Mouse (Mus musculus) thymus, postnatal 36 days (tissue): ENCODE results near the gene Tomm34.
A peak's percentile ranks its signal among the peaks of the same experiment; 100 is the strongest.
"Not testable (repeated sequence)": the region's sequence is repeated elsewhere in the genome, so short reads cannot be mapped to it uniquely, and the experiment has no call there.

ENCODE experiments used
- DNase-seq, 2 experiments: peaks; one replicate each; pipeline ENCODE4 v3.0.0; 2022; ENCODE audit warnings: mixed read lengths in 2 of 2

Tomm34 gene

GRCm38 (mm10) chr2:164075088-164075487, 4.1 kb upstream of the Tomm34 start:
- DNase-seq: peak; percentile 57 to 66

DNA sequence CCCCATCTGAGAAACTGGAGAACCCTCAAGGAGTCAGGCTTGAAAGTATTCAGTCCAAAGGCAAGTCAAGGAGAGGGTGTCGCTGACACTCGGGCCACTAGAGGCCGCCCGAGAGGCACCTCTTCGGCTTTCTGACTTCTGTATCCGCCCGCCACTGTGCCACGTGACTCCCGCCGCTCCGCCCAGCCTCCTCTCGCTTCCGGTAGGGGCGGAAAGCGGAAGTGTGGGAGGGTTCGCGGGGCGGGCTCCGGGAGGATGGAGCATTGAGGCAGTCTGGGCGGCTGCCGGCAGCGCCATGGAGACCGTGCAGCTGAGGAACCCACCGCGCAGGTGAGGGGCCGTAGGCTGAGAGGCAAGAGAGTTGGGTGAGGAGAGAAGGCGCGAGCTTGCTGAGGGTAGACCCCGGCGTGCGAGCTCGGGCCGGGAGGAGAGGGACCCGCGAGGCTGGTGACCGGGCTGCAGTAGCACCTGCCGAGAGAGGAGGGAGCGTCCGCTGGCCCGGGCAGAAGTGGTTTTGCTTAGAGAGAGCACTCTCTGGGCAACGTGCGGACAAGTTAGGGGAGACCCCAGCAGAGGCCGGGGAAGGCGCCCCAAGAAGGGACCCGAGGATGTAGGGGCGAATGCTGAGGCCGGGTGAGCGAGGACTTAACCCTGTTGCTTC, 3.1 kb upstream of the Tomm34 start:
- DNase-seq: peak; percentile 99

DNA sequence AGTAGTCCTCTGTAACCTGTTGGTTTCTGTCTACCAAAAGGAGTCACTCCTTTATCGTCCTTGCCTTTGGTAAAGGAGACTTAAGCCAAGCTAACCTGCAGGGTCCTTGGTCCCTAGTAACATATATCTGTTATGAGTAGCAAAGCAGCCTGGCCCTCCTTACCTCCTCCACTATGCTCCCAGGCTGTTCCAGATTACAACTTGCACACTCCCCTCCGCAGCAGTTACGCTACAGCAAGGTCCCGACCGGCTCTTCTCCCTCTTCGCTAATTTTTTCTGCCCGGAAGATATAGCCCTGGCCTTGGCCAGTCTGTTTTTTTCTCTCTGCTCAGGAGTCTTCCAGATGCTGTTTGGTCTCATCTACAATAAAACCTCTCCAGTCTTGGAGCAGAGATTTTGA, 2.2 kb upstream of the Tomm34 start:
- DNase-seq: no peak

DNA sequence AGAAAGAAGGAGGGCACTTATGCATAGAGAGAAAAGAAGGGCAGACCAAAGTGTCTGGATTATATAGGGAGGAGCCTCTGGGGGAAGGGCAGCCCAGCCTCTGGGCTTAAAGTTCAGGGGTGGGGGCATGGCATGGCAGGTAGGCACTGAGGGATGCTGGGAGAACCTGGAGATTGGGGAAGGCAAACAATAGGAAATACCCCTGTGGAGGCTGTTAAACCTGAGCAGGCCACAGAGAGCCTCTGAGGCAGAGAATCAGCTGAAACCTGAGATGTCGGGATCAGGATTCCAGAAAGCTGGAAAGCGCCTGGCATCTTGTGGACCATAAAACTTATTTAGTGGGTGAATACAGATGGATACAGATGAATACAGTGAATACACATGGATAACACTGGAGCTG, 1.1 kb upstream of the Tomm34 start:
- no peak for DNase-seq

GRCm38 (mm10) chr2:164071437-164071820, 460 bp upstream of the Tomm34 start:
- DNase-seq: not testable (repeated sequence)

DNA sequence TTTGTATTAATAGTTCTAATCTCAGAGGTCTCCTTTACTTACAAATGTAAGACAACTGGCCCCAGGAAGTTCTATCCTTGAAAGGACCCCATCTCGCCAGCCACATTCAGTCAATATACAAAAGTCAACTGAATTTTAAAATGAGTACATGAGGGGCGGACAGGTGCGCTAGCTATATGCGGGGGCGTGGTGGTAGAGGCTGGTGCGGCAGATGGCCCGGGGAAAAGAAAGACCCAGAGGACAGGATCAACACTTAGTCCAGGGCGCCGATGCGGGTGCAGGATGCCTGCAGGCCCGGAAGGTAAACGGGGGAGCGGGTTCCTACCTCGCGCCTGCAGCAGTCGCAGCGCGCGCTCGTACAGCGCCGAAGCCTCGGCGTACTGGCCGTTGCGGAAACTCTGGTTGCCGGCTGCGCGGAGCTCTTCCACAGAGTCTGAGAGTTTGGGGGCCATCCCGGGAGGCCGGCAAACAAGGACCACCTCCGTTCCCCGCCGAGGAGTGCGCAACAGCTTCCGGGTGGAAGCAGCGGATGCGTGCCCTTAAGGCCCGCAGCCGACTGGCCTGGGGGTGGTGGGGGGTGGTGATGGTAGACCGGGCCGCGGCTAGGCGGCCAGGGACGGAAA, 716 bp downstream of the Tomm34 start, which contains the start of gene Stk4:
Gene Stk4, plus strand, starts transcription at position 181 of the 623 bp plus-strand sequence.
- DNase-seq: peak; percentile 64 to 68

- no peak for DNase-seq
Observed at GRCm38 (mm10) chr2:164059634-164060235, 11.2 kb downstream of the Tomm34 start.

GRCm38 (mm10) chr2:164054671-164055070, 16.3 kb downstream of the Tomm34 start:
- peak in 1 of 2 experiments; percentile 48 for DNase-seq

- DNase-seq: peak; percentile 24 to 50
Observed at GRCm38 (mm10) chr2:164053767-164054166, 17.2 kb downstream of the Tomm34 start.

DNA sequence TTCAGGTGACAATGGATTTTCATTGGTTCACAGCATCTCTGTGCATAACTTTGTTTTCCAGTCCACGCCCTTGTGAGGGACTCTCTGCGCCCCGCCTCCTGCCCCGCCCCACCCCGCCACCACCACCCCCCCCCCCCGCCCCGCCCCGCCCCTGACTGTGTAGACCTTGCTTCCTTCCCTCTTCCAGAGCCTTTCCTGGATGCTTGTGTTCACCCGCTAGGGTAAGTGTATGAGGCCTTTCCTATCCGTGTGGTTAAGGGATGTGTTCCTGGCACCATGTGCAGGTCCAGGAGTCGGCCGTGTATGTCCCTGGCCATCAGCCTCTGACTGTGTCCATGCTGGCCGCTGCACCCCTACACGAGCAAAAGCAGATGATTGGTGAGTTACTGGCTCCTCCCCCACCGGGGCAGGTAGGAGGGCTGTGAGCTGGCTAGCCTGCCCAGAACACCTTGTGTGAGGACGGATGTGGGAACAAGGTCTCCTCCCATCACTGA, 23.7 kb downstream of the Tomm34 start:
- peak; percentile 58 to 69 for DNase-seq

DNA sequence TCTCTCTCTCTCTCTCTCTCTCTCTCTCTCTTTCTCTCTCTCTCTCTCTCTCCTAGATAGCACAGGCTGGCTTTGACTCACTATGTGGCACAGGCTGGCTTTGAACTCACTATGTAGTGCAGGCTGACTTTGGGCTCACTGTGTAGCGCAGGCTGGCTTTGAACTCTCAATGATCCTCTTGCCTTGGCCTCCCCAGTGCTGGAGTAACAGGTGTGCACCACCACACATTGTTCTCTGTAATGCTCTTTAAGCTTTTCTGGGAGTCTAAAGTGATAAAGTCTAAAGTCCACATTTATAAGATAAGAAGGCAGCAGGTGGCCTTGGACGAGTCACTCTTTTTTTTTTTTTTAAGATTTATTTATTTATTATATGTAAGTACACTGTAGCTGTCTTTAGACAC, 29.4 kb downstream of the Tomm34 start:
- no peak for DNase-seq

DNA sequence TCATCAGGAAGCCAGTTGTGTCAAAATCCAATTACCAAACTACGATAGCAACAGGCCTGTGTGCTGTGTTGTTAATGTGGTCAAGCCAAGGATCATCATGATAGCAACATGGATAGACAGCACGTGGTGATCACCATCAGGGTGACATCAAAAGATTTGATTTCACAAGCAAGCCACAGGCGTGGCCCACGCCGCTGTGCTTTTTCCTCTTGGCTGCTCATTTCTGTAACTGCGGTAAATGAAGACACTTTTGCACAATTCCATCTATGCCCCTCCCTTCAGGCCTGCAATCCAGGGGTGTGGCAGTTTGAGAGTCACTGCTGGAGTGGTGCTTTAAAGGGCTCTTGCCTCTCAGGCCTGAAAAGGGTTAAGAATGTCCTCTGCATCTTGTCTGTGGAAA, 30.0 kb downstream of the Tomm34 start:
- DNase-seq: no peak

DNA sequence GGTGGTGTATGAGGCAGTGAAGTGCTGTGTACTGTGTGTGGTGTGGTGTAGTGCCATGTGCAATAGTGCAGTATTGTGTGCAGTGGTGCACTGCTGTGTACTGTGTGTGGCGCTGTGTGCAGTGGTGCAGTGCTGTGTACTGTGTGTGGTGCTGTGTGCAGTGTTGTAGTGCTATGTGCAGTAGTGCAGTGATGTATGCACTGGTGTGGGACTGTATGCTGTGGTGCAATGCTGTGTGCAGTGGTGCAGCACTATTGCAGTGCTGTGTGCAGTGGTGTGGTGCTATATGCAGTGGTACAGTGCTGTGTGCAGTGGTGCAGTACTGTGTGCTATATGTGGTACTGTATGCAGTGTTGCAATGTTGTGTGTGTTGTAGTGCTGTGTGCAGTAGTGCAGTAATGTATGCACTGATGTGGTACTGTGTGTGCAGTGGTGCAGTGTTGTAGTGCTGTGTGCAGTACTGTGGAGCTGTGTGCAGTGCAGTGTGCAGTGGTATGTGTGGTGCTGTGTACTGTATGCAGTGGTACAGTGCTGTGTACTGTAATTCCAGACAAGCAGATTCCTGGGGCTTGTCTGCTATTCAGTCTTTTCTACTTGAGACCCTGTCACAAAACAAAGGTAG, 32.5 kb downstream of the Tomm34 start:
- no peak for DNase-seq

GRCm38 (mm10) chr2:164036520-164037019, 34.4 kb downstream of the Tomm34 start:
- DNase-seq: peak; percentile 32 to 33

- no peak for DNase-seq
Observed at GRCm38 (mm10) chr2:164032973-164033372, 38.0 kb downstream of the Tomm34 start.

DNA sequence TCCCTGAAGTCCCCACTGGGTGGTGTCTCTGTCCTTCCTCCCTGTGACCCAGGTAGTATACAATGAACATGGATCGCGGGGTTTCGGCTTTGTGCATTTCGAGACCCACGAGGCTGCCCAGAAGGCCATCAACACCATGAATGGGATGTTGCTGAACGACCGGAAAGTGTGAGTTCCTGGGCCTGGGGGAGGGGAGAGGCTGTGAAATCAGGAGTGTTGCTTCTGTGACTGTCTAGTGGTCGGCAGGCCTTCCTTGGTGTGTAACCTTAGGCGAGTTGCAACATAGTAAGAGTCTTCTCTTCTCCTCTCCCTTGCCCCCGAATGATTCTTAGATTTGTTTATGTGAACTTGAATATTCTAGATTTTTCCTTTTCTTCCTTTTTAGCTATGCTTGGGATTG, 39.8 kb downstream of the Tomm34 start:
- DNase-seq: no peak

GRCm38 (mm10) chr2:164025150-164025549, 45.8 kb downstream of the Tomm34 start, which contains the start of gene Pabpc1l:
TSS of gene Pabpc1l (plus strand) at chr2:164025450.
- no peak for DNase-seq

DNA sequence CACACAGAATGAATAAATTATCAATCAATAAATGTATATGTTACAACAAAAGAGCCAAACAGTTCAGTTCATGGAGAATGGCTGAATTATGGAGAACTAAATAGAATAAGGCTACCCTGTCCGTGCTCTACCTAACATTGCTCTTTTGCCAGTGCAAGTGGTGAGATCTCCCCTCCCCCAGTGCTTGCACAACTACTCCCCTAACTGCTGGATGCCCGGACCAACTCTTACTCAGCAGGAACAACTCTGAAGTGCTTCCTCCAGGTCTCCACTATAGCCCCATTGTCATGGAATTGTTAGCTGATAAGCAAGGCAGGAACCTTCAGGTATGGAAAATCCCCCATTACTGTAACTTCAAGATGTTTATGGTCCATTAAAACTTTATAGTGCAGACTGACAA, 48.9 kb downstream of the Tomm34 start:
- no peak for DNase-seq

- DNase-seq: no peak
Observed at GRCm38 (mm10) chr2:164019943-164020342, 51.0 kb downstream of the Tomm34 start.

GRCm38 (mm10) chr2:164018910-164019309, 52.1 kb downstream of the Tomm34 start:
- DNase-seq: no peak

GRCm38 (mm10) chr2:164015304-164015703, 55.7 kb downstream of the Tomm34 start:
- no peak for DNase-seq

- no peak for DNase-seq
Observed at GRCm38 (mm10) chr2:164010944-164011343, 60.0 kb downstream of the Tomm34 start.

- DNase-seq: no peak
Observed at GRCm38 (mm10) chr2:164010496-164010895, 60.5 kb downstream of the Tomm34 start.
